ENCODE assay signal across 19 mouse cellular contexts in genomic region chr6:48578736-48579135, GRCm38 (mm10). TPM values are rescaled to one million over a fixed set of nuclear protein-coding genes. Genes with fewer than 3 reads are reported as not detected.
DNase-seq lines count a peak whose midpoint lies in the region; ATAC-seq and TF ChIP-seq lines count a peak whose summit lies in the region.
"Had no signal": no experiment of that assay in that cellular context is flagged by ENCODE, and none has a peak within 500 bp of the region (broad histone marks: within the 10 kb centered on the region; RNA-seq: fewer than 3 reads in every experiment).

No protein-coding gene starts in this region.

- H3K9me3 ChIP-seq in megakaryocyte, embryonic 14.5 days, result no peaks in the 10 kb centered on the region
- no peaks in the 10 kb centered on the region for H3K9me3 ChIP-seq in stomach, postnatal 0 days (ENCODE audit: control insufficient read depth, low read length)
- H3K9me3 ChIP-seq: hindbrain, embryonic 15.5 days; midbrain, embryonic 10.5 days had no signal

- intact Hi-C loops in gastrocnemius, adult 2 months (cut with DNase I), result no loop called here
- intact Hi-C loops in gastrocnemius, postnatal 14 days (cut with DNase I; ENCODE audit: low total_unique reads), result no loop called here

- H3K4me3 ChIP-seq in gastrocnemius, adult 2 months, result no peak overlapping the region
- H3K4me3 ChIP-seq in kidney, adult 2 months (ENCODE audit: insufficient read depth, low read depth, low read length), result no peak overlapping the region
- H3K4me3 ChIP-seq in megakaryocyte, embryonic 14.5 days (replicated peaks), result peak overlapping the region; percentile 89
- H3K4me3 ChIP-seq in stomach, postnatal 0 days (ENCODE audit: low read depth, low read length), result no peak overlapping the region
- H3K4me3 ChIP-seq: hindbrain, embryonic 15.5 days; midbrain, embryonic 10.5 days had no signal

- DNase-seq in gastrocnemius, adult 2 months, result no peak
- no peak for DNase-seq in gastrocnemius, postnatal 14 days
- DNase-seq in kidney, adult 2 months, result no peak
- no peak for DNase-seq in kidney, adult 18-20 months
- no peak for DNase-seq in stomach, postnatal 0 days (ENCODE audit: low spot score)
- DNase-seq in layer of hippocampus, postnatal 25 days (ENCODE audit: extremely low spot score in 1 of 2, low spot score in 1 of 2), result no peak
- DNase-seq: forebrain, postnatal 0 days; gastrocnemius, postnatal 25 days; kidney, postnatal 4 days; right cerebral cortex, postnatal 4 days had no signal

- H3K4me2 ChIP-seq in stomach, postnatal 0 days (replicated peaks; ENCODE audit: low read depth), result no peak overlapping the region
- H3K4me2 ChIP-seq: hindbrain, embryonic 15.5 days; liver, embryonic 11.5 days had no signal

- ATAC-seq in megakaryocyte, adult 5-6 weeks (ENCODE audit: poor library complexity, severe bottlenecking), result no peak
- ATAC-seq in stomach, postnatal 0 days (ENCODE audit: low FRiP score, low TSS enrichment), result no peak
- ATAC-seq: forebrain, postnatal 0 days had no signal

- TF ChIP-seq POLR2A in kidney, adult 2 months (IDR thresholded peaks at IDR 0.05; ENCODE audit: low read depth, low read length), result no peak

- H3K27me3 ChIP-seq in kidney, adult 2 months (replicated peaks; ENCODE audit: control insufficient read depth, insufficient read depth, low read length), result no peaks in the 10 kb centered on the region
- H3K27me3 ChIP-seq in megakaryocyte, embryonic 14.5 days (replicated peaks), result no peaks in the 10 kb centered on the region
- H3K27me3 ChIP-seq in stomach, postnatal 0 days (ENCODE audit: control insufficient read depth, insufficient read depth, low read length), result no peaks in the 10 kb centered on the region
- H3K27me3 ChIP-seq: hindbrain, embryonic 15.5 days had no signal

- no peak for TF ChIP-seq CTCF in gastrocnemius, adult 2 months (IDR thresholded peaks at IDR 0.05)
- TF ChIP-seq CTCF in kidney, adult 2 months (conservative IDR thresholded peaks at IDR 0.05; ENCODE audit: insufficient read depth, insufficient read length, low read depth, low read length), result no peak
- no peak for TF ChIP-seq CTCF in stomach, postnatal 0 days (IDR thresholded peaks at IDR 0.05; ENCODE audit: low read depth)

- H3K36me3 ChIP-seq in kidney, adult 2 months (ENCODE audit: control insufficient read depth, insufficient read depth, low read length), result no peaks in the 10 kb centered on the region
- H3K36me3 ChIP-seq in megakaryocyte, embryonic 14.5 days (replicated peaks; ENCODE audit: low read length), result no peaks in the 10 kb centered on the region
- H3K36me3 ChIP-seq in stomach, postnatal 0 days (ENCODE audit: control insufficient read depth, insufficient read depth, low read length), result no peaks in the 10 kb centered on the region
- H3K36me3 ChIP-seq: hindbrain, embryonic 15.5 days; midbrain, embryonic 10.5 days had no signal

- peaks cover 4% of the 10 kb centered on the region; the same call in 1 of the 2 replicates for H3K4me1 ChIP-seq in kidney, adult 2 months (ENCODE audit: control insufficient read depth, insufficient read depth, low read length)
- H3K4me1 ChIP-seq in megakaryocyte, embryonic 14.5 days, result peaks cover 64% of the 10 kb centered on the region
- peaks cover 4% of the 10 kb centered on the region; the same call in 1 of the 2 replicates for H3K4me1 ChIP-seq in stomach, postnatal 0 days (replicated peaks; ENCODE audit: control insufficient read depth, insufficient read depth)
- H3K4me1 ChIP-seq: hindbrain, embryonic 15.5 days had no signal

- peak overlapping the region; percentile 73 for H3K27ac ChIP-seq in gastrocnemius, adult 2 months
- peak overlapping the region; percentile 52 for H3K27ac ChIP-seq in kidney, adult 2 months (ENCODE audit: insufficient read depth, low read depth, low read length)
- peak overlapping the region; percentile 83 for H3K27ac ChIP-seq in stomach, postnatal 0 days (replicated peaks)
- H3K27ac ChIP-seq: hindbrain, embryonic 15.5 days; midbrain, embryonic 10.5 days had no signal

- H3K9ac ChIP-seq in stomach, postnatal 0 days (ENCODE audit: low read length), result no peak overlapping the region
- H3K9ac ChIP-seq: forebrain, postnatal 0 days; hindbrain, embryonic 15.5 days had no signal

- whole genome bisulfite sequencing in kidney, adult 2 months, result 32% methylated on average over 5 of the region's 5 CpGs
- 23% methylated on average over 5 of the region's 5 CpGs for WGBS in stomach, postnatal 0 days

- TF ChIP-seq EP300 in stomach, postnatal 0 days (optimal IDR thresholded peaks at IDR 0.05), result no peak

RNA-seq across cellular contexts. Expression of gene Rarres2, which starts 6.1 kb away (rescaled TPM):
- total RNA-seq in gastrocnemius, adult 2 months (2021), result 10 to 100 TPM; 13.9 to 22.2 TPM
- 10 to 100 TPM; 22.2 to 35.7 TPM for total RNA-seq in gastrocnemius, postnatal 14 days (2021)
- polyA plus RNA-seq in kidney, adult 2 months (2012; rRNA removed), result 87.9 and 89.2 TPM in 2 replicates
- not detected in 2 replicates for polyA plus RNA-seq in megakaryocyte, embryonic 14.5 days (2012; ENCODE audit: insufficient read depth, low replicate concordance)
- 0.74 TPM in 1 of 2 replicates, not detected in the other for total RNA-seq in megakaryocyte, adult 5-6 weeks (2015)
- total RNA-seq in megakaryocyte, adult 5-6 weeks (2017), result 0.15 and 0.94 TPM in 2 replicates
- polyA plus RNA-seq in stomach, postnatal 0 days (2015; fragmentation: Nextera tagmentation; extraction: Ambion mirVana), result 273 and 283 TPM in 2 replicates
- total RNA-seq in layer of hippocampus, postnatal 25 days (2021), result 10 to 100 TPM; 15.1 to 16.5 TPM
- total RNA-seq: MEL had no signal

RNA-seq across cellular contexts. Expression of gene Gm45021, which starts 10.7 kb away (rescaled TPM):
- not detected for total RNA-seq in gastrocnemius, adult 2 months (2021)
- total RNA-seq in gastrocnemius, postnatal 14 days (2021), result not detected
- polyA plus RNA-seq in kidney, adult 2 months (2012; rRNA removed), result not detected in 2 replicates
- not detected in 2 replicates for polyA plus RNA-seq in megakaryocyte, embryonic 14.5 days (2012; ENCODE audit: insufficient read depth, low replicate concordance)
- total RNA-seq in megakaryocyte, adult 5-6 weeks (2015), result not detected in 2 replicates
- not detected in 2 replicates for total RNA-seq in megakaryocyte, adult 5-6 weeks (2017)
- not detected in 2 replicates for polyA plus RNA-seq in stomach, postnatal 0 days (2015; fragmentation: Nextera tagmentation; extraction: Ambion mirVana)
- not detected for total RNA-seq in layer of hippocampus, postnatal 25 days (2021)
- total RNA-seq: forebrain, postnatal 0 days; gastrocnemius, postnatal 25 days; MEL had no signal
- polyA plus RNA-seq: C2C12; forebrain, postnatal 0 days; hindbrain, embryonic 15.5 days; liver, embryonic 11.5 days; midbrain, embryonic 10.5 days; testis, adult 2 months had no signal

RNA-seq across cellular contexts. Expression of gene Repin1, which starts 14.9 kb away (rescaled TPM):
- 10 to 100 TPM; 27.8 to 33.5 TPM for total RNA-seq in gastrocnemius, adult 2 months (2021)
- 10 to 100 TPM; 18.5 to 19.0 TPM for total RNA-seq in gastrocnemius, postnatal 14 days (2021)
- polyA plus RNA-seq in kidney, adult 2 months (2012; rRNA removed), result 49.2 and 73.1 TPM in 2 replicates
- 72.0 and 191 TPM in 2 replicates for polyA plus RNA-seq in megakaryocyte, embryonic 14.5 days (2012; ENCODE audit: insufficient read depth, low replicate concordance)
- 1.8 and 2.7 TPM in 2 replicates for total RNA-seq in megakaryocyte, adult 5-6 weeks (2015)
- total RNA-seq in megakaryocyte, adult 5-6 weeks (2017), result 4.0 and 4.3 TPM in 2 replicates
- 11.6 and 12.9 TPM in 2 replicates for polyA plus RNA-seq in stomach, postnatal 0 days (2015; fragmentation: Nextera tagmentation; extraction: Ambion mirVana)
- total RNA-seq in layer of hippocampus, postnatal 25 days (2021), result 10 to 100 TPM; 40.4 to 46.9 TPM
- total RNA-seq: MEL had no signal

RNA-seq across cellular contexts. Expression of gene Gm44965, which starts 15.0 kb away (rescaled TPM):
- total RNA-seq in gastrocnemius, adult 2 months (2021), result not detected
- total RNA-seq in gastrocnemius, postnatal 14 days (2021), result 1 to 10 TPM in 1 of 2 experiments, not detected in 1; 2.0 TPM
- polyA plus RNA-seq in kidney, adult 2 months (2012; rRNA removed), result 0.42 and 0.49 TPM in 2 replicates
- not detected in 2 replicates for polyA plus RNA-seq in megakaryocyte, embryonic 14.5 days (2012; ENCODE audit: insufficient read depth, low replicate concordance)
- not detected in 2 replicates for total RNA-seq in megakaryocyte, adult 5-6 weeks (2015)
- not detected in 2 replicates for total RNA-seq in megakaryocyte, adult 5-6 weeks (2017)
- not detected in 2 replicates for polyA plus RNA-seq in stomach, postnatal 0 days (2015; fragmentation: Nextera tagmentation; extraction: Ambion mirVana)
- total RNA-seq in layer of hippocampus, postnatal 25 days (2021), result not detected
- total RNA-seq: forebrain, postnatal 0 days; MEL had no signal
- polyA plus RNA-seq: forebrain, postnatal 0 days; liver, embryonic 11.5 days; testis, adult 2 months; urinary bladder, adult 2 months had no signal

RNA-seq across cellular contexts. Expression of gene Zfp775, which starts 23.1 kb away (rescaled TPM):
- total RNA-seq in gastrocnemius, adult 2 months (2021), result 1 to 10 TPM; 8.0 to 10.0 TPM
- total RNA-seq in gastrocnemius, postnatal 14 days (2021), result 1 to 10 TPM; 5.2 to 5.5 TPM
- polyA plus RNA-seq in kidney, adult 2 months (2012; rRNA removed), result 4.3 and 6.1 TPM in 2 replicates
- 4.2 and 5.8 TPM in 2 replicates for polyA plus RNA-seq in megakaryocyte, embryonic 14.5 days (2012; ENCODE audit: insufficient read depth, low replicate concordance)
- 0.45 and 0.82 TPM in 2 replicates for total RNA-seq in megakaryocyte, adult 5-6 weeks (2015)
- total RNA-seq in megakaryocyte, adult 5-6 weeks (2017), result 1.8 and 6.3 TPM in 2 replicates
- 2.2 and 2.8 TPM in 2 replicates for polyA plus RNA-seq in stomach, postnatal 0 days (2015; fragmentation: Nextera tagmentation; extraction: Ambion mirVana)
- total RNA-seq in layer of hippocampus, postnatal 25 days (2021), result 1 to 10 TPM; 7.4 to 7.6 TPM
- total RNA-seq: MEL had no signal

Comparison
In these comparisons a context has a peak if more than half of its experiments do, and no peak if none do; other contexts are left out.
1. RNA of gene Rarres2, which starts 6.1 kb away (total RNA-seq): 22.2 to 35.7 TPM in gastrocnemius, postnatal 14 days, 13.9 to 22.2 TPM in gastrocnemius, adult 2 months and 15.1 to 16.5 TPM in layer of hippocampus, postnatal 25 days; 0.15 to 0.94 TPM in megakaryocyte, adult 5-6 weeks; every median in the first group is over 4 times any median in the second.
2. Peak in every context shown above with its lines, with median percentiles within 50 percentile points of each other: H3K27ac ChIP-seq.